Mouse (Mus musculus): ENCODE data around the gene Tmem145.

Gene Tmem145

DNA sequence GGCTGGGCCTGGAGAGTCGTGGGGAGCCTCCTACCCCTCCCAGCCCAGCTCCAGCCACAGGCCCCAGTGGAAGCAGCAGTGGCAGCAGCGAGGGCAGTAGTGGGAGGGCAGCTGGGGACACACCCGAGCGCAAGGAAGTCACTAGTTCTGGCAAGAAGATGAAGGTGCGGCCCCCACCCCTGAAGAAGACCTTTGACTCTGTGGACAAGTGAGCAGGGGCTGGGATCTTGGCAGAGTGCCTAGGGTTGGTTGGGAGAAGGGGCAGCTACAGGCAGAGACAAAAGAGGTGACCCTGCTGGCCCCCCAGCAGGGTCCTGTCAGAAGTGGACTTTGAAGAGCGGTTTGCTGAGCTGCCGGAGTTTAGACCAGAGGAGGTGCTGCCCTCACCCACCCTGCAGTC is 13.8 kb upstream of the Tmem145 start:
- in situ Hi-C loops (cut with MseI, MboI), result no loop called here

GRCm38 (mm10) chr7:25293191-25293739 is 12.6 kb upstream of the Tmem145 start:
- in situ Hi-C loops (cut with MseI, MboI), result no loop called here

DNA sequence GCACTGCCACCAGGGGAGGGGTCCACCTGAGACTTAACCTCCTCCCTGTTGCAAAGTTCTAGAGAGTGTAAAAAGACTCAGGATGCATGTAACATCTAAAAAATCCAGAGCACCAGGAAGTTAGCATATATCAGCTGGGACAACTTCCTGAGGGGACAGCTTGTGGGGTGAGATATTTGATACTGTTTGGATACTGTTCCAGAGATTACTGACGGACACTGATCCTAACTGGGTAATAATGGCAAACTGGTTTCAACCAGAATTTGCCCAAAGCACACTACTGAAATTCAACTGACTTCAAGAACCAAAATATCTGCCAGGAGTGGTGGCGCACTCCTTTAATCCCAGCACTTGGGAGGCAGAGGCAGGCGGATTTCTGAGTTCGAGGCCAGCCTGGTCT is 11.4 kb upstream of the Tmem145 start:
- in situ Hi-C loops (cut with MseI, MboI), result no loop called here

DNA sequence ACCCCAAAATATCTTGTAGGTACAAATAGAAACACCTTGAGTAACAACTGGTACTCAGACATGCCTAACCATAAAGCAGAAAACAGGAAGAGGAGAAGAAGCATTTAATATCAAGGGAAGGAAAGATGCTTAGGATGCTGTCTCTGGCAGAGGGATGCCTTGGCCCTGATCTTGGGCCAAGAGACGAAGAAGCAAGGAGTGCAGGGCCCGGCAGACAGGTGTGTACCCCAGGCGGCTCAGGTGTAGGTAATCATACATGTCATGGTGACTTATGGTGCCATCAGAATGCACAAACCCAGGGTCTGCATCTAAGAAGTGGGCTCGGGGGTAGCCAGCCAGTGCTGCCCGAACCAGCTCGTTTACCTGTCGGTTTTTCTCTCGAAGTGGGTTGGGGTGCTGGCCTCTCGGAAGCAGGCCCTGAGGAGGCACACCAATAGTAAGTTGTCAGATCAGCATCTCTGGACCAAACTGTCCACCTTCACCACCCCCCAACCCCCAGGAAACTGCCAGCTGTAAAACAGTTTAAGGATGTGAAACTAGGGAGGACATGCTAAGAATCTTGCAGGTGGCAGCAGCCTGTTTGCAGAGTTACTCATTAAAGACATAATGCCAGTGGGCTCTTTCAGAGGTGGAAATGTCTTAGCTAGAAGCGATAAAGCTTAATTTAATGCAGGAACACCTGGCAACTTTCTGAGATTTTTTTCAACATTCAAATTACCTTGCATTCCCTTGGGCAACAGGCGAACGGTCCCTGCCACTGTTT is 10.8 kb upstream of the Tmem145 start:
- in situ Hi-C loops (cut with MseI, MboI), result no loop called here

- in situ Hi-C loops (cut with MseI, MboI), result no loop called here
Observed at GRCm38 (mm10) chr7:25296945-25297453, 8.9 kb upstream of the Tmem145 start.

- in situ Hi-C loops (cut with MseI, MboI), result no loop called here
Observed at GRCm38 (mm10) chr7:25297454-25298325, 8.2 kb upstream of the Tmem145 start, which contains the start of gene Pafah1b3. Gene Pafah1b3 (minus strand): TSS chr7:25297986.

DNA sequence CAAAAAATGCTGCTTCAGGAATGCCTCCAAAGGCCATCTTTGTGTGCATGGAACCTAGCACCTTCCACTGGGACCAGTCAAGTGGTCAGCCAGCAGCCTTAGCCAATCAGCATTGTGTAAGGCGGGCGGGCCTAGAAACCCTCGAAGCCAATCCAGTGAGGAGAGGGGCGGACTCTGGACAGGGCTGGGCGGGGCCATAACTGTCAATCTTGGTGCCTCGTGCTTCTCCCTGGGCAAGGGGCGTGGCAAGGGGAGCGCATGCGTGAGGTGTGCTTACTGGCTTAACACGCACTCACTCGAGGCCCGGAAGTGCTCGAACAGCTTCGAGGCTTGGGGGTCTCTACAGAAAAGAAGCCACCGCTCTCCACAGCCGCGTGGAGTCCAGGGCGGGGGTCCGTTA is 4.8 kb upstream of the Tmem145 start, which contains the start of gene Prr19:
Gene Prr19, plus strand, starts transcription at position 349 of the 400 bp plus-strand sequence.
- in situ Hi-C loops (cut with MseI, MboI), result no loop called here

GRCm38 (mm10) chr7:25303003-25303684 is 2.8 kb upstream of the Tmem145 start:
- in situ Hi-C loops (cut with MseI, MboI), result no loop called here

GRCm38 (mm10) chr7:25303685-25304006 is 2.3 kb upstream of the Tmem145 start:
- in situ Hi-C loops (cut with MseI, MboI), result no loop called here

DNA sequence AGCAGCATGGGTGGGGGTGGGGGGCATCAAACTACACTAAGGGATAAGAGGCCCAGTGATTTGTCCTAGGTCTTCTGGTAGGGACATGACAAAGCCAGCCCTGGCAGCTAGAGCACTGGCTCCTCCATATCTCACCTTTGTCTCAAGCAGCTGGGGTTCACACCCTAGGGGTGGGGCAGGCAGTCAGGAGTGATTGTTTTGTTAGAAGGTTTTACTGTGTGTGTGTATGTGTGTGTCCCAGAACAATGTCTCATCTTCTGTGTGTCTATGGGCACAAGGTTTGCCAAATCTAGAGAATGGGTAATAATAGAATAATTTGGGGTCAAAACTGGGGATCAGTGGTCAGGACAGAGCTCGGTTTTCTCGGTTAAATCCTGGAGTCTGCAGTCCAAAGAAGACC is 425 bp upstream of the Tmem145 start:
- in situ Hi-C loops (cut with MseI, MboI), result no loop called here

DNA sequence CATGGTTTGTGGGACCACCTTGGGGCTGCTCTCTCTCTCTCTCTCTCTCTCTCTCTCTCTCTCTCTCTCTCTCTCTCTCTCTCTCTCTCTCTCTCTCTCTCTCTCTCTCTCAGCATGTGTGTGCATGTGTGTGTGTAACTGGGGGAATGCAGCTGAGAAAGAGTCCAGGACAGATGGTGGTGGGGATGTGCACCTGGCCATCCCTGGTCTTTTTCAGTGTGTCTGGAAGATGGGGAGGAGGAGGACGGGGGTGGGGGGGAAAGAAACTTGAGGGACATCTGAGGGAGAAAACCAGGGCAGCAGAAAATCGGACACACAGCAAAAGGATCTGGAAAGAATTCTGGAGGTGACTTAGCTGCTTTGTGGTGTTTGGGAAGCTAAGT is 699 bp downstream of the Tmem145 start:
- in situ Hi-C loops (cut with MseI, MboI), result no loop called here

GRCm38 (mm10) chr7:25308702-25309318 is 2.9 kb downstream of the Tmem145 start:
- in situ Hi-C loops (cut with MseI, MboI), result no loop called here

GRCm38 (mm10) chr7:25309425-25309824 is 3.5 kb downstream of the Tmem145 start:
- in situ Hi-C loops (cut with MseI, MboI), result no loop called here

- in situ Hi-C loops (cut with MseI, MboI), result no loop called here
Observed at GRCm38 (mm10) chr7:25311193-25311592, 5.3 kb downstream of the Tmem145 start.

DNA sequence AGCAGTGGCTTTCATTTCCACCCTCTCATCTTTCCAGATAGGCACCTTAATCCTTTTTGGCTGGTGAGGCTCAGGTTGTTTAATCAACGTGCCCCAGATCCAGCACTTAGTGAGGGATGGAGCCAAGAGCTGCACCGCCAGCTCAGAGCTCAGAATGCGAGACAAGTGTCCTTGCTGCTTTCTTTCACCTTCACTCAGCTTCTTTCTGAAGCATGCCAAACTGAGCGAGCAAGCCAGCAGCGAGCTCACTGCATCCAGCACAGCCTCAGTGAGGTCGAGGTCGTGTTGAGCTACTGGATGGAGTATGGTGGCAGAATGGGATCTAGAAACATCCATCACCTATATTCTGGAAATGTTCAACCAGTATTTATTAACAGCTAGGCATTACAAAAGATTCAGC is 7.4 kb downstream of the Tmem145 start:
- in situ Hi-C loops (cut with MseI, MboI), result no loop called here

- in situ Hi-C loops (cut with MseI, MboI), result no loop called here
Observed at GRCm38 (mm10) chr7:25314606-25315305, 8.8 kb downstream of the Tmem145 start.

DNA sequence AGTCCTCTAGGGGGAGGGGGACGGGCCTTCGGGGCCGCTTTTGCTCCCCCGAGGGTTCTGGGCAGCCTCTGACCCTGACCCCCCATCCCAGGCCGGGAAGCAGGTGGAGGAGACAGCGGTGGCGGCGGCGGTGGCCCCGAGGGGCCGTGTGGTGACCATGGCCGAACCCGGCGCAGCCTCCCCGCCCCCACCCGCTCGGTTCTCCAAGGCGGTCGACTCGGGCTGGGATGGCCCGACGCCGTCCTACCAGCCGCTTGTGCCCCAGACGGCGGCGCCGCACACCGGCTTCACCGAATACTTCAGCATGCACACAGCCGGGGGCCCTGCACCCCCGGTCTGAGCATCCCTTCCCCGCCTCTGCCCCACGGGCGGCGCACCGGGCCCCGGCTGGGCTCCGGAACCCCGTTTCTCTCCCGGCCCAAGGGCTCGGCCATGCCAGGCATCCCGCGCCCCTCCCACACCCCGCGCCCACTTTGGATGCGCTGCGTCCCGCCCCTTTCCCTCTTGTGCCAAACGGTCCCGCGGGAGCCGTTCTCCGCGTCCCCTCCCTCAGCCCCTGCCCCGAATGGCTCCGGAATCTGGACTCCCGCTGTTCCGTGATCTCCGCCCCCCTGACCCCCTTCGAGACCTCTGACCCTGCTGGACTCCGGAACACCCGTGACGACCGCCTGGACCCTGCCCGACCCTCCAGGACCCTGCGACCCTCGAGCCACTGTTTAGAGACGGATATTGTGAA is 9.6 kb downstream of the Tmem145 start:
- in situ Hi-C loops (cut with MseI, MboI), result no loop called here

- in situ Hi-C loops (cut with MseI, MboI), result no loop called here
Observed at GRCm38 (mm10) chr7:25316532-25317445, 10.9 kb downstream of the Tmem145 start, which contains the start of gene Megf8. Gene Megf8 (plus strand): TSS chr7:25317164.

- in situ Hi-C loops (cut with MseI, MboI), result no loop called here
Observed at GRCm38 (mm10) chr7:25317446-25317999, 11.6 kb downstream of the Tmem145 start.

Data from mouse trophoblast stem cell (cell line).